Mouse (Mus musculus) layer of hippocampus, adult 9-11 months (tissue): Measurements from ENCODE around the gene Aven.
"Not testable (repeated sequence)": the region's sequence is repeated elsewhere in the genome, so short reads cannot be mapped to it uniquely, and the experiment has no call there.

Experiments used
- DNase-seq: peaks from one replicate; pipeline ENCODE4 v3.0.0; 2022

The Aven gene

DNA sequence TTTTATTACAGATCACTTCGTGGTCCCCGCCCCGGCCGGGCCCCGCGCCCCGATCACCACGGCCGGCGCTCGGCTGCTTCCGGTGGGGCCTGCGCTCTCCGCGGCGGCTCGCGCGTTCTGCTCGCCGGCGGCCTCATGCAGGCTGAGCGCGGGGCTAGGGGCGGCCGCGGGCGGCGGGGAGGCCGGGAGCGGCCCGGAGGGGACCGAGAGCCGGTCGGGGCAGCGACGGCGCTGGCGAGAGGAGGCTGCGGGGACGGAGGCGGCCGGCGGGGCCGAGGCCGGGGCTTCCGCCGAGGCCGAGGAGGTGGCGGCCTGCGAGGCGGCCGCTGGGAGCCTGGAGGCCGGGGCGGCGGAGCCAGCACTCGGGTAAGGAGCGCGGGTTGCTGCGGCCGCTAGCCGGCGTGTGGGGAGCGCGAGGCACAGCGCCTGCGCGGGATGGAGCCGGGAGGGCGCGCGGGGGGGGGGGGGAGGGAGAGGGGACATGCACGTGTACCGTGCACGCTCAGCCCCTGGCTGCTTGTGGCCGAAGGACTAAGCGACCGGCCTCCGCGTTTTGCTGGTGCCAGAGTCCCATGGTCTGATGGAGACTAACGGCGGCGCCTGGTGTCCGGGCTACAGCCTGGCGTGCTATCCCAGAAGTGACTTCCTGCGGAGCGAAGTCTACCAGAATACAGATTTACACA lies at the start of gene Aven:
Gene Aven, plus strand, starts transcription at position 109 of the 683 bp plus-strand sequence.
- DNase-seq: peak; percentile 75

DNA sequence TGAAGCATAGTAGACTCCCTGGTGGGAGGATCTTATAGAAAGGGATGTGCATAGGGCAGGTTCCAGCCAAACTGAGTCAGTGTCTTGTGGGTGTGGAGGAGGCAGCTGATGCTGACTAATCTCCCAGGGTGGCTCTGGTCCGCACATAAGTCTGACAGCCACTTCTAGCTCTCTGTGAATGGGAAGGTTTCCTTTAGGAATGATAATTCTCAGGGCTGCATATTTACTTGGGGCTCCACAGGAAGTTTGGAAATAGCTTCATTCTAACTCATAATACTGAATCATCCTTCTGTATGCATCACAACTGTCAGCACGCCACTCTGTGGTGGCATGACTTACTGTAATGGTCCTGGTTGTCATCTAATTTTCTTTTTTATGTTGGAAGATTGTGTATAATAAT lies 49.3 kb upstream of the Aven start:
- no peak for DNase-seq

DNA sequence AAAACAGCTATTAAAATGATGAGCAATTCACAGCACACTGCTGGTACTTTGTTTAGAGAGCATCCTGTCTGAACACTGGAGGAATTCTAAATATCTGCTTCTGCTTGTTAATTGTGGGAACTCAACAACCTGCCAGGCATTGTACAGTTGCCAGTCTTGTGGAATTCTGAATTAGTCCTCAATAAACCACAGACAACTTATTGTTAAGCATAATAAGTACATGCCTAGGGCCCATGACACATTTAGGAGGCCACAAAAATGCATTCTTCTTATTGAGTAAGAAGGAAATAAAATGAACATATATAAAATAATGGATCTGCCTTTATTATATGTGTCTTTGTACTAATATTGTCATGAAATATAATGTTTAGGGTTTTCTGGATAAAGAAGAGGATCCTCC lies 47.3 kb upstream of the Aven start:
- DNase-seq: no peak

DNA sequence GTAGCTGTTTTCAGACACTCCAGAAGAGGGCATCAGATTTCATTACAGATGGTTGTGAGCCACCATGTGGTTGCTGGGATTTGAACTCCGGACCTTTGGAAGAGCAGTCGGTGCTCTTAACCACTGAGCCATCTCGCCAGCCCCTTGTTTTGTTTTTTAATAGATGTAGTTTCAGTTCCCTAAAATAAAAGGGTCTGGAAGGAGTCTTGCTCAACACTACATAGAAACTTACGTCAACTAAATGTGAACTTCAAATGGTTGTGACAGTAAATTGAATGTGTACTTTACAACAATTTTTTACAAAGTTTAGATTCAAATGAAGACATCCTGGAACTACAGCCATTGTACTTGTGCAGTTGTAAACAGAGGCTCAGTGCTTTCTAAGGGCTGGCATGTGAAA lies 44.7 kb upstream of the Aven start:
- not testable (repeated sequence) for DNase-seq

DNA sequence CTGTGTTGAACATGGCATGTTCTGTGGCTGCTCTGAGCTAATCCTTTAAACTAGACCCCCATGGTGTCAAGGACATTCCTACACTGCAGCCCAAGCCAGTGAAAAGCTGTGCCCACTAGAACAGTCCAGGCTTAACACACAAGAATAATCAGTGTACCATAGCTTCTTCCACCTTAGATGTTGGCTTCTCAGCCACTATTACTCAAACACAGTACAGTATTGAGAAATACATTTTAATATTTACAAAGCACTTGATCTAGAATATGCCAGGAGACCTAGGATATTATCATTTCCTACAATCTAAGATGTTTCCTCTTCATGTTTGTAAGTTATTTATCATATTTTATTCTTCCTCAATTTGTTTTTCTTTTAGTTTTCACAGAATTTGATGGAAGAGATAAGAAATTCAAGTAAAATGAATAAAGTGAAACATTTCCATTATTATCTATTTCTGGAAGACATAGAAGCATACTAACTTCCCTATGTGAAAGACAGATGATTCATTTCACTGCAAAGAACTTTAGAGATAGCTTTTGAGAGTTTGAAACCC lies 44.2 kb upstream of the Aven start:
- no peak for DNase-seq

DNA sequence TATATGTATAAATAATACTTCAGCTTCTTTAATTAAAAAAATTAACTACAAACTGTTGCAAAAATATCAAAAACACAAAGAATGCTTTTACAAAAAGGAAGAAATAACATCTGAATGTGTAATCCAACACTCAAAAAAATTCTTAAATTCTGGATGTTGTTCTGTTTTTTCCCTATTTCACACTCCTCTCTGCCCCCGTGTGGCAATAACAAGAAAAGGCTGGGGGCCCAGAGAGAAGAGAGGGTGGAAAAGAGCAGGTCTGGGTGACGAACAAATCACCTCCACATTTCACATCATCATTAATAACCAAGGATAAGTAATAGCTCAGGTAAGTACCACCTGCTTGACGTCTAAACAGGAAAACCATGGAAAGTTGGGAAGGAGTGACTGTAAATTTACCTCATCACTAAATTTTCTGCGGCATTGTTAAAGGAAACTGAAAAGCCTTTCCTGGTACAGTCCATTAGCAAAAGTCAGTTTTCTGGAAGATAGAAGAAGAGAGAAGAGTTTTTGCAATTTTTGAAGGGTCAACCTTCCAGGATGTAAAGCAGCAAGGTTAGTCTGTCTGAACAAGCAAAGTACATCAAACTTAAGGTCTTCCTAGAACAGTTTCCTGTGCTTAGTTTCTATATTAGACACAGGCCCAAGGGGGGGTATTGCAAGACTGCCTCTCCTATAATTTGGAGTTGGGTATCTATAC lies 43.0 kb upstream of the Aven start:
- DNase-seq: no peak

DNA sequence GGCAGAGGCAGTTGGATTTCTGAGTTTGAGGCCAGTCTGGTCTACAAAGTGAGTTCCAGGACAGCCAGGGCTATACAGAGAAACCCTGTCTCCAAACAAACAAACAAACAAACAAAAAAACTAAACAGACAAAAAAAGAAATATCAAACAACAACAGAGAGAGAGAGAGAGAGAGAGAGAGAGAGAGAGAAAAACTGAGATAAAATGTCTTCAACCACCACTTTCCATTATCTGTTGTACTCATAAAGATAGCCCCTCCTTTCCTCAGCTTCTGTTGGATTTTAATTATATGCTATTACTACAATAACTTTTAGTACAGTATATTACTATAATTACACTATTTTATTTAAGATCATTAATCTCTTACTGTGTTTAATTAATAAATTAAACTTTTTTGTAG lies 40.3 kb upstream of the Aven start:
- DNase-seq: not testable (repeated sequence)

DNA sequence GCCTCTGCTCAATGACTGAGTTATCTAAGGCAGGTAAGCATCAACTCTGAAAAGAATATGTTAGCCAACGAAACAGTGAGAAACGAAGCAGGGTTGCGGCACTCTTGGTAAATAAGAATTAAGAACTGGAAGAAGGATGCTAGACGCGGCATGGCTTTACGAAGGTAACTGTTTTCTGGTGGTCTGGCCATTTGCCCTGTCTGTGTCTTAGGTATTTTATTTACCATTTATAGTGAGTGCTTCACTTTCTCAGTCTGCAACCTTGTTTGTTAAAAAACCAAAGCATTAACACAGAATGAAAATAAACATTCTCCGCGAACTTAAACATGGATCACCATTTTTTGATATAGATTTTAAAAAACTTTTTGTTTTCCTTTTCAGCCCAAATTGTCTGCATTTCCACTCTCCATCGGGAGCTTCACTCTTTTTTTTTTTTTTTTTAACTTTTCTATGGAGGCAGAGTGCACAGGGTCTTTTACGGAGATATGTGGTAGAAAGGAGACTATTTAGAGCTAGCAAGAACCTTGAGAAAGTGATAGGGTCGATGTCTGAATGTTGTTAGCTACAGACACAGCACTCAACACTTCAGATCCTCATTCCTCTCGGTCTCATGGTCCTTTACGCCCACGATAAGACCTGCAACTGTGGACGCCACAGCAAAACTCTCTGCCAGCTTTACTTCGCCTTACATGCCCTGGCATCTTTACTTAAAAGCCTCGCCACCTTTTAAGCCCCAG lies 38.5 kb upstream of the Aven start:
- DNase-seq: no peak

DNA sequence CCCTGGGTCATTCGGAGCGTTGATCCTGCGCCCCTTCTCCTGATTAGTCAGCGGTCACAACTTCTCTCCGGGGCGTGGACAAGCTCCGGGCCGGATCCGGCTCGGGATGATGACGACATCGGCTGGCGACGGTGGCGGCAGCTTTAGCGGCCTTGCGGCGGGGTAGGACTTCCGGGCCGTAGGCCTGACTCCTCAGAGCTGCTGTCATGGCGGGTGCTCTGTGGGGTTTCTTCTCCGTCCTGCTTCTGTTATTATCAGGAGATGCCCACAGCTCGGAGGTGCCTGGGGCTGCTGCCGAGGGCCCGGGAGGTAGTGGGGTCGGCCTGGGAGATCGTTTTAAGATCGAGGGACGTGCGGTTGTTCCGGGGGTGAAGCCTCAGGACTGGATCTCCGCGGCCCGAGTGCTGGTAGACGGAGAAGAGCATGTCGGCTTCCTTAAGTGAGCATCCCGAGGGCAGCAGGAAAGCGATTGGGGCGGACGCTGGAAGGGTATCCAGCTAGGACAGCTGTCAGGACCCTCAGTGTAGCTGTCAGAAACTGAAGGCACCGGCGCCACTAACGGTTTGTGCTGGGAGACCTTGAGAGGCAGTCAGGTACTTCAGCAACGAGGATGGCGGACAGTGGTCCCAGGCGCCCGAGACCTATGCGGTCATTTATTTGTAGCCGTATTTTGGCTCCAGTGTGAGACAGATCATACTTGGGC lies 37.8 kb upstream of the Aven start, which contains the start of gene Emc7:
Gene Emc7, plus strand, starts transcription at position 136 of the 703 bp plus-strand sequence.
- DNase-seq: peak; percentile 93

DNA sequence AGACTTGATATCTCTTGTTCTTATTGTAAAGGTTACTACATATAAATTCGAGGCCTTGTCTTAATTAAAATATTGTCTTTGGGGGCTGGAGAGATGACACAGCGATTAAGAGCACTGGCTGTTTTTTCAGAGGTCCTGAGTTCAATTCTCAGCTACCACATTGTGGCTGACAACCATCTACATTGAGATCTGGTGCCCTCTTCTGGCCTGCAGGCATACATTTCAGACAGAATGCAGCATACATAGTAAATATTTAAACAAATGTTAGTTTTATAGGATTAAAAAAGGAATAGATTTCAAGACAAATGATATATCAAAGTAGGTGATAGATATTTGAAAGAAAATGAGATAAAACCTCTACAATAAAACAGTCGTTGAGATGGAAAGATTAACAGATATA lies 32.2 kb upstream of the Aven start:
- no peak for DNase-seq

DNA sequence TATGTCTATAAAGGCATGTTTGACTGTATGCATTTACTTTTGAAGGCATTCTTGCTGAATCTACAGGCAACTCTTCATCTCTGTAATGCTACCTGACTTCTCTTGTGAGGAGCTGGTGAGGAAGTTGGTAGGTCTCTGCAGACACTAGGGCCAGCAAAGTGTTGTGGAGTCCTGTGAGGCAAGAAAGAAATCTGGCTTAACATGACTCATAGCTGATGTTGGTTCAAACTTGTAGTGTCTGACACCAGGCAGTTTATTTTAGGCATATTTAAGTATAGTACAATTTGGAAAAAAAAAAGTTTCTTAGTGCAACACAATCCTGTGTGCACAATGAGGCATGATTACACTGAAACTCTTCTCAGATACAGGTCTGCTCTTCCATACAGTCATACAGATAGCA lies 23.2 kb upstream of the Aven start:
- DNase-seq: no peak

DNA sequence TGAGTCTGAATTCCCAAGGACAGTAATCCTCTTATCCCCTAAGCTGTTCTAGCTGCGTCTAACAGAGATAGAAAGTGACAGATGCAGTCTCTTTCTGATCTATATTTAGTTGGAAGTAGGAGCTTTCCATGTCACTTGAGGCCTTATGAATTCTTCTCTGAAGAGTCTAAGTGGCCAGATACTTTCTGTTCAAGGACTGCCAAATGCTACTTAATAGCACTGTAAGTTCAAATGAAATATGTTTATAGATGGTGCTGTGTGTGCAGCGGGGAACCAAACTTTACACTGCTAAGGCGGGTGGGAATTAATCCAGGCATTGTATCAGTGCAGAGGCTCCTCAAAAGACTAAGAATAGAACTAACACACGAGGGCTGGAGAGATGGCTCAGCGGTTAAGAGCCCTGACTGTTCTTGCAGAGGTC lies 21.8 kb upstream of the Aven start:
- DNase-seq: no peak

DNA sequence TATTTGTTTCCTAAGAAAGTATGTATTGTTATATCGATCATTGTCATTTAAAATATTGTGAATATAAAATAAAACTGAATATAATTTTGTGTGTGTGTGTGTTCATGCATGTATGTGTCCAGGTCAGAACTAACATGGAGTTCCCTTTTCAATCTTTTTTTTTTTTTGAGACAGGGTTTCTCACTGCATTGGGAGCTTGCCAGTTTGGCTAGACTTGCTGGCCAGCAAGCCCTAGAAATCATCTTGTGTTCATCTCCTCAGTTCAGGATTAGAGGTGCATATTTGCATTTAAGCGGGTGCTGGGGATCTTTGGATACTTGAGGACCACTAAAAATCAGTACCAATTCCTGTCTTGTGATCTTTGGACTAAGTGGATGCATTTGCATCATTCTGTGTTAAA lies 20.7 kb upstream of the Aven start:
- no peak for DNase-seq

DNA sequence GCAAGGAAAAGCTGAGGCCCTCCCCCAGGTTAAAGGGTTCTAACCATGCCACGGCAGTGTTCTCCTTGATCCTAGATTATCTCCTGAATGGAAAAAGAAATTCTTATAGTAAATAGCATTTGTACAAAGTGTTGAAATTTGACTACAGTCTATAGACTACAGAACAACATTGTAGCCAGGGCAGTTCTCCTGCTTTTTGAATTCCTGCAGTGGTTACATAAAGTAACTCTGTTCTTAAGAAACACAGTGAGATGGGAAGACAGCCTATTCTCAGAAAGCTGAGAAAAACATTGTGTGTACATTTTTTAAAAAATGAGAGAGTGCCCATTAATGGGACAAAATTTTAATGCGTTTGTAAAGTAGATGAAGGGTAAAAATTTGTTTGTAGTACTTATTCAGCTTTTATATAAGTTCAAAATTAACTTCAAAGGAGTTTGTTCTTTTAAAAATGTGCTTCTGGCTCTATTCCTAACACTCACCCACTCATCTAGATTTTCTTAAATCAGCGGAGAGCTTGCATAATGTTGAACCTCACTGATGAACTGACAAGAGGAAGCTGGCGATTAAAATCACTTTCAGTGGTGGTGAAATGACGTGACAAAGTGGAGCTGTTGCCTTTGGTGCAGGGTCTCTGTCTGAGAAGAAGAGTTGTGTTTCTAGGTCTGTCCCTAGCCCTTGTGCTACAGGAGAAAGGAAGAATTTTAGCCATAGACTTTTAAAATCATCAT lies 17.6 kb upstream of the Aven start:
- no peak for DNase-seq

DNA sequence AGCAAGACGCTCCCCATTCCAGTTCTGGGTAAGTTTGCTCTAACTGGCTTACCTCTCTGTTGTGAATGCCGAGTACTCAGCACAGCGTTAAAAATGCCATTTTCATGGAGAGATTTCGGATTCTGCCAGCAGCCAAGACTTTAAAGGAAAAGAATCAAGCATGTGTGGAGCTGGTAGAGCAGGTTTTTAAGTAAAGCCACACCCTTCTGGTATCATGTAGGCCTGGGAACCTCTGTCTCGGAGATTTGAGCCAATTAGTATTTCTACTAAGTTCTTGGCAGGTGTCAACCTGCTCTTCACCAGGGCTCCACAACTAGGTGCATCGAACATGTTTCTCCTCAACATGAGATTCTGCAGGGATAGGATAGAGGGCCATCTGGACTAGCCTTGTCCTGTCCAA lies 16.2 kb upstream of the Aven start:
- no peak for DNase-seq

DNA sequence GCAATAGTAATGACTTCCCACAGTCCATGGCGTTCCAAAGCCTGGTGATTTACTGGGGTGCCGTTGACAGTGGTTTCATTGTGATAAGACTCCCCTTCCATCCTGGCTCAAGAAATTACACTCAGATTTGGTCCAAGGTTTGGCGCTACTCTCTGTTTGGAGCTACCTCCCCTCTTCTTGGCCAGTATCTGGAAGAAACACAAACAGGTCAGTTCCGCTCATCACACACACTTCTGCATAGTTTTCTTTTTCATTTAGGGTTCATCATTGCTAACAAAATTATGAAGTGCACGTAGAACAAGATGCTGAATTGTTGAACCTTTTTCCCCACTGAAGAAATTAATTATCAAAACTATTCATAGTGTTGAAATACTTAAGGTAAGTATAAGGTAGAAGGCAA lies 12.1 kb upstream of the Aven start, which contains the start of gene Chrm5:
Gene Chrm5, minus strand, starts transcription at position 101 of the 400 bp plus-strand sequence.
- no peak for DNase-seq

DNA sequence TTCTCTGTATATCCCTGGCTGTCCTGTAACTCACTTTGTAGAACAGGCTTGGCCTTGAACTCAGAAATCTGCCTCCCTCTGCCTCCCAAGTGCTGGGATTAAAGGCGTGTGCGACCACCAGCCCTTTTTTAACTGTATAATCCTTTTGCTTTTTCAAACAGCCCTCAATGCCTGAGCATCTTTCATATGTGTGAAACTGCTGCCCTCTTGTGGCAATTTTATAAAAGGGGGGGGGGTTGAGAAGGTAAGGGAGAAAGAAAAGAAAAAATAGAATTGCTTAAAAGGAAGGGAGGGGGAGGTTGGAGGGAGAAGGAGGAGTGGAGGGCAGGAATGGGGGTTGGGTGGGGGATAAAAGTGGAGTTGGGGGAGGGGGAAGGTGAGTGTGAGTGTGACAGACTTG lies 11.2 kb upstream of the Aven start:
- no peak for DNase-seq

DNA sequence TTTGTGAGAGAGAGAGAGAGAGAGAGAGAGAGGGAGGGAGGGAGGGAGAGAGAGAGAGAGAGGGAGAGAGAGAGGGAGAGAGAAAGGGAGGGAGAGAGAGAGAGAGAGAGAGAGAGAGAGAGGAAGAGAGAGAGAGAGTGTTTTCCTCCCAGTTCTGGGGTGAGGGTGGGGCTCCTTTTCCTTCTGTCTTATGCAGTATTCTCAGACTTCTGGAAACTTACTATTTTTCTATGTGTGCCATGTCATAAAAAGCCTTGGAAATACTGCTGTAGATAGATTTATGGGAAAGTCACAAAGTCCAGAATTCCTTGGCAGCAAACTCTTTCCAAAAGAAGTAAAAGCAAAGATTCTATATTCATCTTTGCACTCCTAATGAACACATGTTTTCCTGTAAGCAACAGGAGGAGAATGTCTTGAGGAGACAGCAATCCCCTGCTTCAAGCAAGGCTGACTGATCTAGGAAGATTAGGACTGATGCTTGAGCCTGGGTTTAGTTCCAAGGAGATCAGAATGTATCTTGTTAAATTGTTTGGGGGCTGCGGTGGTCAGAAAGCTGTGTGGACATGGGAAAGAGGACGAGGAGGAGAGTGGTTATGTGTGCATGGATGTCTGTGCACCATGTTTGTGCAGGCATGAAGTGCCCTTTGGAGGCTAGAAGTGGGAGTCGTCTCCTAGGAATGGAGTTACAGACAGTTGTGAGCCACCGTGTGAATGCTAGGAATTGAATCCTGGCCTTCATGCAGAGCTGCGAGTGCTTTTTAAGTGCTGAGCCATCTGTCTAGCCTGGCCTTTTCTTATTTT lies 10.0 kb upstream of the Aven start:
- no peak for DNase-seq

DNA sequence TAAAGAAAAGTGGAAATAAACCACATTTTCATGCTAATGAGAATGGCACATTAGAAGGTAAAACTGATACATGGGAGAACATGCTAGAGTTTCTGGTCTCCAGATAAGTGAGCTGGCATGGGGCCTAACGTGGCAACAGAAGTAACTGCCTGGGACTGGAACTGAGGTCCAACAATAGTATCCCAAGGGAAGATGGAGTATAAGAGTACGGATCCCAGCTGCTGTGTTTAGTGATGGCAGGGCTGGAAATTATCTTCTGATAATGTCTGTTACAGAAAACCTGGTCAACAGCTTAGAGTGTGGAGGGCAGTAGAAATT lies 9.5 kb upstream of the Aven start:
- DNase-seq: no peak

DNA sequence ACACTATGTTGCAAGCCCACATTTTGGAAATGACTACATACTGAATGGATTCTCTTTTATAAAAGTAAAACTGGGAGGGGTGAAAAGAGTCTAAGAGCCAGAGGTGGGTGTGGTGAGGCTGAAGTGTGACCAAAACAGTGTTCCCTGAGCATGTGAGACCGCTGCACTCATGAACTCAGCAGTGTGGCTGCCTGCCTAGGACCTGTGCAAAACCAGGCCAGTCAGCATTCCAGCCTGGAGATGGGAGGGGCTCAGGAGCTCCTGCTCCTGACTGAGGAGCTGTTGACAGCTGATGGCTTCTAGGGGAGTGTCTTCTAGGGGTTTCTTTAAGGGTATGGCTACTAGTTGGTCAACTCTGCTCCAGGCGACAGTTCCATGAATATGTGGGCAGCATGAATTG lies 7.9 kb upstream of the Aven start:
- DNase-seq: no peak

DNA sequence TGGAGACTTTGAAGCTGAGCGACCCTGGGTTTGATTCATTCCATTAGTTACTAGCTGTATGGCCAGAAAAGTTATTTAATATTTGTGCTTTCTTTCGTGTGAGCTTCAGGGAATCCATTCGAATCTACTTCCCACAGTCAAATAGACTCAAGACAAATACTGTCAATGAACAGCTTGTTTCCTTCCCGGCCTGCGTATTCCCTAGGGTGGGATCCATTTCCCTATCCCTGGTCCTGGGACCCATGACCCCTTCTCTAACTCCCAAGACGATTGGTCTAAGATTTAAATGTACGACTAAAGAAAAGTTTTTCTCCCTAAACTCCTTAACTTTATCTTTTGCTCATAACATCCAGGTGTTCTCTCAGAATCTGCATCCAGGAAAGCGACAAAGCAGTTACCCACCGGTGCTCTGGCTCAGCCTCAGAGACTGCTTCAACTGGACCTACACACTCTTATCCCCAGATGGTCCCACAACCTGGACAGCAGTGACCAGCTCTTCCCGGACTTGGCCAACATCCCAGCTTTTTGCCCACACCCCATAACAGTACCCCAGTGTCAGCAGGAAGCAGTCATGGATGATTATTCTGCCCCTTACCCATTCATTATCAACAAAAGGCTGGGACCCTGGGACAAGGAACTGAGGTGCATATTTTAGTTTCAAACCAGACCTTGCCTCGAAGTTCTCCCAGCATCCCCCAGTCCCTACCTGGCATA lies 2.1 kb upstream of the Aven start:
- no peak for DNase-seq
